Mouse (Mus musculus): ENCODE measurements around the gene Parp8. TPM values are rescaled to one million over a fixed set of nuclear protein-coding genes. Genes with fewer than 3 reads are reported as not detected.
"Not testable (repeated sequence)": the region's sequence is repeated elsewhere in the genome, so short reads cannot be mapped to it uniquely, and the experiment has no call there.

The Parp8 gene
- polyA plus RNA-seq, 1 experiment: 54.2 TPM

GRCm38 (mm10) chr13:116949056-116949455, 76.3 kb downstream of the Parp8 start:
- no peaks in the 10 kb centered on the region; the same call in 1 of the 2 replicates for H3K4me1 ChIP-seq (ENCODE audit: control insufficient read depth, insufficient read depth, low read length)
- no peak overlapping the region for H3K4me3 ChIP-seq (ENCODE audit: insufficient read depth, low read length)
- peak overlapping the region; percentile 23; the same call in 1 of the 2 replicates for H3K27ac ChIP-seq (ENCODE audit: insufficient read depth, low read length)
- TF ChIP-seq CTCF (IDR thresholded peaks at IDR 0.05; ENCODE audit: borderline replicate concordance, insufficient read depth, low read length) (no peak), POLR2A (IDR thresholded peaks at IDR 0.05; ENCODE audit: low read depth, low read length) (no peak)

GRCm38 (mm10) chr13:116948299-116948659, 77.1 kb downstream of the Parp8 start:
- H3K4me3 ChIP-seq (ENCODE audit: insufficient read depth, low read length): no peak overlapping the region
- H3K4me1 ChIP-seq (ENCODE audit: control insufficient read depth, insufficient read depth, low read length): no peaks in the 10 kb centered on the region; the same call in 1 of the 2 replicates
- 0 out of 2 replicates have a peak overlapping the region, but pooled peaks have one; percentile 36 for H3K27ac ChIP-seq (ENCODE audit: insufficient read depth, low read length)
- TF ChIP-seq CTCF (IDR thresholded peaks at IDR 0.05; ENCODE audit: borderline replicate concordance, insufficient read depth, low read length) (no peak), POLR2A (IDR thresholded peaks at IDR 0.05; ENCODE audit: low read depth, low read length) (no peak)

- TF ChIP-seq CTCF (IDR thresholded peaks at IDR 0.05; ENCODE audit: borderline replicate concordance, insufficient read depth, low read length): no peak
- no peak for TF ChIP-seq POLR2A (IDR thresholded peaks at IDR 0.05; ENCODE audit: low read depth, low read length)
- no peaks in the 10 kb centered on the region; the same call in 1 of the 2 replicates for H3K4me1 ChIP-seq (ENCODE audit: control insufficient read depth, insufficient read depth, low read length)
- no peak overlapping the region for H3K4me3 ChIP-seq (ENCODE audit: insufficient read depth, low read length)
- H3K27ac ChIP-seq (ENCODE audit: insufficient read depth, low read length): 0 out of 2 replicates have a peak overlapping the region, but pooled peaks have one; percentile 36
These were observed 77.6 kb downstream of the Parp8 start for GRCm38 (mm10) chr13:116947611-116948298.

DNA sequence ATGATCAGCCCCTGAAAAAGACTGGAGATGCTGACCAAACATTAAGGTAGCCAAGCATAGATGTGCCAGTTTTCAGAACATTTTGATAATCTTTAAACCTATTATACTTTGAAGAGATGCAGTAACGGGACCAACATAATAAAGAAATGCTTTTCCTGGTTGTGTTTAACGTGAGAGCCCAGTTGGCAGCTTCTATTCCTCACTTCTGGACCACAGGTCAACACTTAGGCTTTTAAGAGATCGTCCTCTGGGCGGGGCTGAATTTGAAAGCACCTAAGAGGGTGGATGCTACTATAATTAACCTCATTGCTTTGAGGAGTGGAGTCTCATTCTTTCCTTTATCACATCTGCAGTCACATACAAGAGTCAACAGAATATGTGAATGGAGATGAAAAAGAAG, 78.8 kb downstream of the Parp8 start:
- Histone ChIP-seq H3K4me1 (ENCODE audit: control insufficient read depth, insufficient read depth, low read length) (peaks cover 3% of the 10 kb centered on the region), H3K27ac (ENCODE audit: insufficient read depth, low read length) (no peak overlapping the region), H3K4me3 (ENCODE audit: insufficient read depth, low read length) (no peak overlapping the region)
- TF ChIP-seq POLR2A (IDR thresholded peaks at IDR 0.05; ENCODE audit: low read depth, low read length) (no peak), CTCF (IDR thresholded peaks at IDR 0.05; ENCODE audit: borderline replicate concordance, insufficient read depth, low read length) (no peak)

DNA sequence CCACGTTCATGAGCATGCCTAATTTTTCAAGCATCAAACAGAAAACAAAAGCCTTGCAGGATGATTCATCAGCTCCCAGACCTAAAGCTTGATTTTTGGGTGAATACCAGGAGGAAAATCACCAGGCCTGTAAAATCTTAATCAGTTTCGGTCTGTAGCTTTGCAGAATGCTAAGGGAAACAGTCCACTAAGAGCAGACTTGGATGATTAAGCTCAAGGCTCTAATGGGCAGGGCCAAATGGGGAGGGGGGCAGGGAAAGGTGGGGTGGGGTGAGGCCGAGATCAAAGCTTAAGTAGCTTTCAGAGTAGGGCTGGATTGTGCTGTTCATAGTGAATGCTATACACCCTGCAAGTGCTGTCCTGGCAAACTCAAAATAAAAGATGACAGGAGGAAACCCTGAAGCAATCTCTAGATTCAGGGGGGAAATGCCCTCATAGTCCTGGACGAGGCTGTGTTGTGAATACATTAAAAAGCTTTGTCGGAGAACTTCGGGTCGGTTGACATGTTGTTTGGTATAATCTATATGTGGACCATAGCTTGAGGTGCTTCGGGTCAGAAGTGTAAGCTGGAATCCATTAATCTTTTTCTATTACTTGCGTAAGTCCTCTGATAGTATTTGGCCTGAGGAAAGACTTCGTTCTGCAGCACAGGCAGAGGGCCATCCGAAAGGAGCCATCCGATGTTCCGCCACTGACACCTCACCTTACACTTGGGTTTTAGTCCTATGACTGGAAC, 83.9 kb downstream of the Parp8 start:
- H3K4me1 ChIP-seq (ENCODE audit: control insufficient read depth, insufficient read depth, low read length): peaks cover 6% of the 10 kb centered on the region; the same call in 1 of the 2 replicates
- H3K4me3 ChIP-seq (ENCODE audit: insufficient read depth, low read length): no peak overlapping the region
- TF ChIP-seq CTCF (IDR thresholded peaks at IDR 0.05; ENCODE audit: borderline replicate concordance, insufficient read depth, low read length): no peak
- no peak for TF ChIP-seq POLR2A (IDR thresholded peaks at IDR 0.05; ENCODE audit: low read depth, low read length)
- H3K27ac ChIP-seq (ENCODE audit: insufficient read depth, low read length): peak overlapping the region; percentile 84

DNA sequence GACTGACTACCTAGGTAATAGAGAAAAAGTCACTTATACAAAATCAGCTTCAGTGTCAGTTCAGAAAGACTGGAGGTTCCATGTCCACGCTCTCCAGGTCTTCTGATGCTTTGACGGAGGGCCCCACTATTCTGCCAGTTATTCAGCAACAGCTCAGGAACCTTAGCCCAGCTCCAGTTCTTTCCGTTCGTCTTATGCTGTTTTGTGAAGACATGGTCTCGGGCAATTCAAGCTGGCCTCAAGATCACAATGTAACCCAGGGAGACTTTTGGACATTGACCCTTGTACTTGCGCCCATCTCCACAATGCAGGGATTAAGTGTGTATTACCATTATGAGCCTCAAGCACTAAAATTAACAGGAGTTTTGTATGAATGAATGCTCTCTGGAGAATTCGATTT, 84.6 kb downstream of the Parp8 start:
- peak overlapping the region; percentile 15 for H3K27ac ChIP-seq (ENCODE audit: insufficient read depth, low read length)
- peaks cover 6% of the 10 kb centered on the region; the same call in 1 of the 2 replicates for H3K4me1 ChIP-seq (ENCODE audit: control insufficient read depth, insufficient read depth, low read length)
- no peak overlapping the region for H3K4me3 ChIP-seq (ENCODE audit: insufficient read depth, low read length)
- TF ChIP-seq CTCF (IDR thresholded peaks at IDR 0.05; ENCODE audit: borderline replicate concordance, insufficient read depth, low read length): no peak
- no peak for TF ChIP-seq POLR2A (IDR thresholded peaks at IDR 0.05; ENCODE audit: low read depth, low read length)

- H3K4me1 ChIP-seq (ENCODE audit: control insufficient read depth, insufficient read depth, low read length); H3K27ac ChIP-seq (ENCODE audit: insufficient read depth, low read length): not testable (repeated sequence)
These were observed 88.3 kb downstream of the Parp8 start for GRCm38 (mm10) chr13:116937019-116937418.

DNA sequence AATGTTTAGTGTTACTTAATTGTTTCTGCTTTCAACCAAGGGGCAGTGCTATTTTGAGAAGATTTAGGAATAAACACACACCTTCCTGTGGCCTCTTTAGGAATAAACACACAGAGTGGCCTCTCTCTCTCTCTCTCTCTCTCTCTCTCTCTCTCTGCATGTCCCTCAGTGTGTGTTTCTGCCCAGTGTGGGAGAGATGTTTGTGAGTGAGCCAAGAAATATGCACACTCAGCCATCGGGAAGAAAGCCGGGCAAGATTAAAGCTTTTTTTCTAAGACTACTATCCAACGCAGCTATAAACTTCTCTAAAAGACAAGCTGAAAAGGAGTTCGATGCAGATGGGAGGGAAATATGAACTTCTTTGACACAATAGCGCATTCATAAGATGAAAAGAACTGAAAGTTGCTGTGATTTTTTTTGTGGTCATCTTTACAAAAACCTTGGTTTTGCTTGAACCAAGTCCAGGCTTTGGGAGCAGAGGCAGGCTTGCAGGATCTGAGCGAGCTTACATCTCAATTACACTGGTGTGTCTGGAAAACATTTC, 107.9 kb downstream of the Parp8 start:
- peak overlapping the region; percentile 35; the same call in 1 of the 2 replicates for H3K27ac ChIP-seq (ENCODE audit: insufficient read depth, low read length)
- peaks cover 2% of the 10 kb centered on the region; the same call in 1 of the 2 replicates for H3K4me1 ChIP-seq (ENCODE audit: control insufficient read depth, insufficient read depth, low read length)
- TF ChIP-seq CTCF (IDR thresholded peaks at IDR 0.05; ENCODE audit: borderline replicate concordance, insufficient read depth, low read length): no peak
- TF ChIP-seq POLR2A (IDR thresholded peaks at IDR 0.05; ENCODE audit: low read depth, low read length): no peak
- H3K4me3 ChIP-seq (ENCODE audit: insufficient read depth, low read length): no peak overlapping the region

More at GRCm38 (mm10) chr13:116937019-116937418, 88.3 kb downstream of the Parp8 start:
- H3K4me3 ChIP-seq (ENCODE audit: insufficient read depth, low read length): not testable (repeated sequence)

GRCm38 (mm10) chr13:116908284-116908683, 117.1 kb downstream of the Parp8 start:
- no peak overlapping the region for H3K4me3 ChIP-seq (ENCODE audit: insufficient read depth, low read length)
- TF ChIP-seq CTCF (IDR thresholded peaks at IDR 0.05; ENCODE audit: borderline replicate concordance, insufficient read depth, low read length) (no peak), POLR2A (IDR thresholded peaks at IDR 0.05; ENCODE audit: low read depth, low read length) (no peak)
- H3K4me1 ChIP-seq (ENCODE audit: control insufficient read depth, insufficient read depth, low read length): no peaks in the 10 kb centered on the region
- no peak overlapping the region for H3K27ac ChIP-seq (ENCODE audit: insufficient read depth, low read length)

DNA sequence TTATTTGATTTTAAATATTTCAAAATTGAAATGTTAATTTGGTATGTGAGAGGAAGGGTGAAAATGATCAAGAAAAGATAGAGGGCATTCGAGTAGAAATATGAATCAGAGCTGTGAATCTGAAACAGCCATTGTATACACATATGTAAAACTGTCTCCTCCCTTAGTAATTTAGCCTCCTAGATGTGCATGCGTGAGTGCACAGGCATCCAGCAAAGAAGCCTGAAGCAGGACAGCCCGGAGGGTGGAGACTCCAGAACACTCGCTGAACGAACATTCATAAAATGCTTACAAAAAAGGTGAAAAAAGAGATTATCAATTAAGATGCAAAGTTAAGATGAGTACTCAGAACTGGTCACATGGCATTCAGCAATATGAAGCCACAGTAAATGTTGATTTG, 121.9 kb downstream of the Parp8 start:
- no peak overlapping the region for H3K4me3 ChIP-seq (ENCODE audit: insufficient read depth, low read length)
- TF ChIP-seq CTCF (IDR thresholded peaks at IDR 0.05; ENCODE audit: borderline replicate concordance, insufficient read depth, low read length) (no peak), POLR2A (IDR thresholded peaks at IDR 0.05; ENCODE audit: low read depth, low read length) (no peak)
- H3K27ac ChIP-seq (ENCODE audit: insufficient read depth, low read length): no peak overlapping the region
- no peaks in the 10 kb centered on the region for H3K4me1 ChIP-seq (ENCODE audit: control insufficient read depth, insufficient read depth, low read length)

Measured in embryonic fibroblast, embryonic 13.5 days (primary cell).